In the genomic region with DNA sequence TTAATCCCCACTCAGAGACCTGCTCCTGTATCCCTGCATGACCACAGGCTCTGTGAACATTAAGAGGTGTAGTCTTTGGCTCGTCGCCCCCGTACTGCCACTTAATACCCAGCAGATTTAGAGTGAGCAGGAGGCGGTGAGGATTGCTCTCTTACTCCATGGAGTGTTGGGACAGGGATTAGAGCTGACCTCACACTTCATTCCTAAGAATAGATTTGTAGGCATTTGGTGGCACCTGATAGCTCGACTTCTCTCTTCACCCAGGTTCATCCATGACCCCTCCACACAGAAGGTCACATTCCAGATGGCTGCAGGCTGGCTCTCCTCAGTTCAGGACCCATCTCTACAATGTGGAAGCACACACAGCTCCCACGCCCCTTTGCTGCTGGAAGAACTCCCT, we compare ENCODE assay signal across 23 mouse cellular contexts. TPM values are rescaled to one million over a fixed set of nuclear protein-coding genes. Genes with fewer than 3 reads are reported as not detected.
DNase-seq lines count a peak whose midpoint lies in the region; ATAC-seq lines count a peak whose summit lies in the region.
"Had no signal": no experiment of that assay in that cellular context is flagged by ENCODE, and none has a peak within 500 bp of the region (broad histone marks: within the 10 kb centered on the region; RNA-seq: fewer than 3 reads in every experiment).

No protein-coding gene starts in this region.

- H3K27me3 ChIP-seq in heart, embryonic 11.5 days (ENCODE audit: control insufficient read depth, insufficient read depth, low read length) = no peaks in the 10 kb centered on the region
- H3K27me3 ChIP-seq in intestine, embryonic 14.5 days (replicated peaks; ENCODE audit: control insufficient read depth, insufficient read depth, low read length) = no peaks in the 10 kb centered on the region
- H3K27me3 ChIP-seq in intestine, embryonic 15.5 days (replicated peaks) = no peaks in the 10 kb centered on the region
- H3K27me3 ChIP-seq: forebrain, embryonic 15.5 days; limb, embryonic 15.5 days; liver, embryonic 15.5 days; midbrain, embryonic 12.5 days; neural tube, embryonic 13.5 days had no signal

- no peak for DNase-seq in heart, postnatal 25 days (ENCODE audit: low spot score)
- peak; percentile 36 for DNase-seq in intestine, embryonic 14.5 days (ENCODE audit: low spot score)
- DNase-seq in lung, postnatal 36 days = peak; percentile 24
- DNase-seq in lung, postnatal 14 days = no peak
- DNase-seq in skeletal muscle tissue, adult 2 months (ENCODE audit: low read depth, low spot score) = peak; percentile 33
- DNase-seq: adrenal gland, postnatal 36 days; cerebellum, adult 11-12 months; thymus, postnatal 25 days had no signal

- intact Hi-C loops in heart, postnatal 25 days (cut with DNase I) = no loop called here

- H3K9ac ChIP-seq in heart, embryonic 11.5 days (ENCODE audit: low read depth, low read length) = no peak overlapping the region
- H3K9ac ChIP-seq in intestine, embryonic 14.5 days (ENCODE audit: low read length) = no peak overlapping the region
- H3K9ac ChIP-seq in intestine, embryonic 15.5 days = no peak overlapping the region
- H3K9ac ChIP-seq: forebrain, embryonic 15.5 days; hindbrain, embryonic 14.5 days; limb, embryonic 15.5 days; liver, embryonic 15.5 days; midbrain, embryonic 12.5 days; neural tube, embryonic 13.5 days had no signal

- 31% methylated on average over 6 of the region's 6 CpGs for WGBS in heart, embryonic 11.5 days (ENCODE audit: insufficient replicate concordance)
- 50% methylated on average over 6 of the region's 6 CpGs for WGBS in intestine, embryonic 14.5 days
- 59% methylated on average over 6 of the region's 6 CpGs for WGBS in intestine, embryonic 15.5 days

- H3K4me3 ChIP-seq in heart, embryonic 11.5 days (ENCODE audit: low read depth, low read length) = no peak overlapping the region
- no peak overlapping the region for H3K4me3 ChIP-seq in intestine, embryonic 14.5 days (ENCODE audit: low read depth, low read length)
- H3K4me3 ChIP-seq in intestine, embryonic 15.5 days (replicated peaks) = no peak overlapping the region
- H3K4me3 ChIP-seq: erythroblast, embryonic 14.5 days; forebrain, embryonic 15.5 days; limb, embryonic 15.5 days; liver, embryonic 15.5 days; midbrain, embryonic 12.5 days; neural tube, embryonic 13.5 days had no signal

- H3K9me3 ChIP-seq in heart, embryonic 11.5 days (replicated peaks; ENCODE audit: control insufficient read depth, low read length) = no peaks in the 10 kb centered on the region
- H3K9me3 ChIP-seq in intestine, embryonic 14.5 days (ENCODE audit: control insufficient read depth, low read length) = no peaks in the 10 kb centered on the region
- H3K9me3 ChIP-seq in intestine, embryonic 15.5 days = no peaks in the 10 kb centered on the region
- H3K9me3 ChIP-seq: forebrain, embryonic 15.5 days; limb, embryonic 15.5 days; liver, embryonic 15.5 days; midbrain, embryonic 12.5 days; neural tube, embryonic 13.5 days had no signal

- no peak overlapping the region for H3K4me2 ChIP-seq in heart, embryonic 11.5 days
- H3K4me2 ChIP-seq in intestine, embryonic 14.5 days (ENCODE audit: low read length) = no peak overlapping the region
- no peak overlapping the region for H3K4me2 ChIP-seq in intestine, embryonic 15.5 days (replicated peaks)
- H3K4me2 ChIP-seq: forebrain, embryonic 15.5 days; hindbrain, embryonic 14.5 days; limb, embryonic 15.5 days; liver, embryonic 15.5 days; midbrain, embryonic 12.5 days; neural tube, embryonic 13.5 days had no signal

- H3K27ac ChIP-seq in heart, embryonic 11.5 days (ENCODE audit: low read depth, low read length) = peak overlapping the region; percentile 16; the same call in 1 of the 2 replicates
- H3K27ac ChIP-seq in intestine, embryonic 14.5 days (ENCODE audit: low read depth) = no peak overlapping the region
- H3K27ac ChIP-seq in intestine, embryonic 15.5 days = no peak overlapping the region
- H3K27ac ChIP-seq: forebrain, embryonic 15.5 days; hindbrain, embryonic 14.5 days; kidney, postnatal 0 days; limb, embryonic 15.5 days; liver, embryonic 15.5 days; midbrain, embryonic 12.5 days; neural tube, embryonic 13.5 days had no signal

- H3K4me1 ChIP-seq in heart, embryonic 11.5 days (ENCODE audit: control insufficient read depth, insufficient read depth, low read length) = peaks cover 16% of the 10 kb centered on the region
- no peaks in the 10 kb centered on the region for H3K4me1 ChIP-seq in intestine, embryonic 14.5 days (replicated peaks; ENCODE audit: control insufficient read depth, insufficient read depth, low read length)
- no peaks in the 10 kb centered on the region for H3K4me1 ChIP-seq in intestine, embryonic 15.5 days (replicated peaks)
- H3K4me1 ChIP-seq: forebrain, embryonic 15.5 days; limb, embryonic 15.5 days; liver, embryonic 15.5 days; midbrain, embryonic 12.5 days; neural tube, embryonic 13.5 days had no signal

- no peaks in the 10 kb centered on the region for H3K36me3 ChIP-seq in heart, embryonic 11.5 days (ENCODE audit: control insufficient read depth, insufficient read depth, low read length)
- H3K36me3 ChIP-seq in intestine, embryonic 14.5 days (ENCODE audit: control insufficient read depth, insufficient read depth, low read length) = no peaks in the 10 kb centered on the region
- H3K36me3 ChIP-seq in intestine, embryonic 15.5 days = no peaks in the 10 kb centered on the region
- H3K36me3 ChIP-seq: forebrain, embryonic 15.5 days; limb, embryonic 15.5 days; liver, embryonic 15.5 days; midbrain, embryonic 12.5 days; neural tube, embryonic 13.5 days had no signal

- ATAC-seq in heart, embryonic 11.5 days (replicated peaks; ENCODE audit: insufficient number of reproducible peaks, low FRiP score, low TSS enrichment) = peak; percentile 61
- no peak for ATAC-seq in intestine, embryonic 14.5 days (replicated peaks; ENCODE audit: low FRiP score, low TSS enrichment, low read depth)
- ATAC-seq in intestine, embryonic 15.5 days = no peak
- ATAC-seq: forebrain, embryonic 15.5 days had no signal

RNA-seq across cellular contexts. Expression of a gene that starts 3.6 kb away (rescaled TPM):
- 0.09 TPM in 1 of 2 replicates, not detected in the other for polyA plus RNA-seq in heart, embryonic 11.5 days (2014; fragmentation: Nextera tagmentation; extraction: Ambion mirVana)
- under 1 TPM; 0.48 to 0.70 TPM for total RNA-seq in heart, postnatal 25 days (2021)
- 0.16 TPM in 1 of 2 replicates, not detected in the other for polyA plus RNA-seq in intestine, embryonic 14.5 days (2014; fragmentation: Nextera tagmentation; extraction: Ambion mirVana)
- 0.18 and 0.21 TPM in 2 replicates for polyA plus RNA-seq in intestine, embryonic 15.5 days (2015; fragmentation: Nextera tagmentation; extraction: Ambion mirVana)
- total RNA-seq: adrenal gland, postnatal 36 days; granulocyte monocyte progenitor cell, adult 5-6 weeks; layer of hippocampus, adult 18-20 months; layer of hippocampus, postnatal 25 days; left cerebral cortex, postnatal 14 days had no signal
- polyA plus RNA-seq: C2C12; erythroblast, embryonic 14.5 days; forebrain, embryonic 15.5 days; hindbrain, embryonic 14.5 days; liver, embryonic 15.5 days; midbrain, embryonic 12.5 days; neural tube, embryonic 13.5 days had no signal

RNA-seq across cellular contexts. Expression of a gene that starts 22.2 kb away (rescaled TPM):
- polyA plus RNA-seq in heart, embryonic 11.5 days (2014; fragmentation: Nextera tagmentation; extraction: Ambion mirVana) = not detected in 2 replicates
- total RNA-seq in heart, postnatal 25 days (2021) = not detected
- polyA plus RNA-seq in intestine, embryonic 14.5 days (2014; fragmentation: Nextera tagmentation; extraction: Ambion mirVana) = 0.71 and 0.76 TPM in 2 replicates
- 0.96 and 2.5 TPM in 2 replicates for polyA plus RNA-seq in intestine, embryonic 15.5 days (2015; fragmentation: Nextera tagmentation; extraction: Ambion mirVana)
- total RNA-seq: granulocyte monocyte progenitor cell, adult 5-6 weeks; layer of hippocampus, adult 18-20 months; layer of hippocampus, postnatal 25 days had no signal
- polyA plus RNA-seq: C2C12; forebrain, embryonic 15.5 days; hindbrain, embryonic 14.5 days; midbrain, embryonic 12.5 days; neural tube, embryonic 13.5 days had no signal

Comparison
In these comparisons a context has a peak if more than half of its experiments do, and no peak if none do; other contexts are left out.
1. DNase-seq: peak in intestine, embryonic 14.5 days (single experiment), lung, postnatal 36 days (single experiment) and skeletal muscle tissue, adult 2 months (single experiment); none in heart, postnatal 25 days (single experiment) and lung, postnatal 14 days (single experiment).